10 mouse cellular contexts compared by ENCODE assay signal in the genomic region with DNA sequence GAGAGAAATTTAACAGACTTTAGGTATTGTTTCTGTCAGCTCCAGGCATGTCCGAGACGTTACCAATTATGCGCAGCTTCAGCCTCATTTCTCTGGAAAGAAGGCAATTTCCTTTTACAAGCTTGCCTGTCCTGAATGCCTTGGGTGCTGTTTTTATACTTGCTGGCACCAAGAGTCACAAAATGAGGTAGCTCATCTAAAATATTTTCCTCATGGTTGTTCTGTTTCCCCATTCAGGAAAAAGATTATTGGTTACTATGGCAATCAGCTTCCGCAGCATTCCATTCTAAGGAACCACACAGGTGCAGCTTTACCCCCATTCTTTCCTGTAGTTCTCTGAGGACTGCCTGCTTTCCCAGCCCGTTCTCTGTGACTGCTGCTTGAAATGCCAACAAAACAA. TPM values are rescaled to one million over a fixed set of nuclear protein-coding genes. Genes with fewer than 3 reads are reported as not detected.
DNase-seq lines count a peak whose midpoint lies in the region; ATAC-seq and TF ChIP-seq lines count a peak whose summit lies in the region.
"Had no signal": no experiment of that assay in that cellular context is flagged by ENCODE, and none has a peak within 500 bp of the region (broad histone marks: within the 10 kb centered on the region; RNA-seq: fewer than 3 reads in every experiment).

Gene Homer1 (plus strand): TSS at position 320 of the 400 bp plus-strand sequence.

- no peak for TF ChIP-seq CTCF in hindbrain, postnatal 0 days (IDR thresholded peaks at IDR 0.05; ENCODE audit: low read depth)

- H3K9me3 ChIP-seq in hindbrain, embryonic 11.5 days (ENCODE audit: control insufficient read depth, low read length), result no peaks in the 10 kb centered on the region
- no peaks in the 10 kb centered on the region for H3K9me3 ChIP-seq in hindbrain, postnatal 0 days (ENCODE audit: low read length)
- no peaks in the 10 kb centered on the region for H3K9me3 ChIP-seq in heart, embryonic 16.5 days (replicated peaks; ENCODE audit: control insufficient read depth, low read length)
- H3K9me3 ChIP-seq: embryonic facial prominence, embryonic 13.5 days; stomach, embryonic 15.5 days had no signal

- H3K4me3 ChIP-seq in hindbrain, embryonic 11.5 days (ENCODE audit: low read depth, low read length), result no peak within 1 kb of the TSS
- no peak within 1 kb of the TSS for H3K4me3 ChIP-seq in hindbrain, postnatal 0 days (ENCODE audit: low read length)
- H3K4me3 ChIP-seq in brown adipose tissue, adult 24 weeks (ENCODE audit: insufficient read depth, low read depth, low read length), result no peak within 1 kb of the TSS
- H3K4me3 ChIP-seq in heart, embryonic 16.5 days (ENCODE audit: low read length), result no peak within 1 kb of the TSS
- H3K4me3 ChIP-seq in macrophage (ENCODE audit: inconsistent target), result peak within 1 kb of the TSS; percentile 22; the same call in 1 of the 2 replicates
- H3K4me3 ChIP-seq: embryonic facial prominence, embryonic 13.5 days; stomach, embryonic 15.5 days had no signal

- no peak within 1 kb of the TSS for H3K27ac ChIP-seq in hindbrain, embryonic 11.5 days (ENCODE audit: low read depth, low read length)
- no peak within 1 kb of the TSS for H3K27ac ChIP-seq in hindbrain, postnatal 0 days
- H3K27ac ChIP-seq in brown adipose tissue, adult 24 weeks (replicated peaks; ENCODE audit: low read depth, low read length), result no peak within 1 kb of the TSS
- H3K27ac ChIP-seq in heart, embryonic 16.5 days (ENCODE audit: low read length), result no peak within 1 kb of the TSS
- H3K27ac ChIP-seq in macrophage, result peak within 1 kb of the TSS; percentile 72
- H3K27ac ChIP-seq: embryonic facial prominence, embryonic 13.5 days; stomach, embryonic 15.5 days had no signal

- H3K36me3 ChIP-seq in hindbrain, embryonic 11.5 days (ENCODE audit: control insufficient read depth, insufficient read depth, low read length), result no peaks in the 10 kb centered on the region
- H3K36me3 ChIP-seq in hindbrain, postnatal 0 days (ENCODE audit: insufficient read depth, low read length), result no peaks in the 10 kb centered on the region
- H3K36me3 ChIP-seq in heart, embryonic 16.5 days (ENCODE audit: control insufficient read depth, insufficient read depth), result no peaks in the 10 kb centered on the region
- no peaks in the 10 kb centered on the region for H3K36me3 ChIP-seq in macrophage (ENCODE audit: inconsistent target)
- H3K36me3 ChIP-seq: embryonic facial prominence, embryonic 13.5 days; stomach, embryonic 15.5 days had no signal

- 83% methylated on average over 5 of the region's 5 CpGs for WGBS in hindbrain, embryonic 11.5 days
- 68% methylated on average over 5 of the region's 5 CpGs for WGBS in hindbrain, postnatal 0 days
- WGBS in heart, embryonic 16.5 days, result 80% methylated on average over 5 of the region's 5 CpGs
- WGBS in macrophage (ENCODE audit: missing documents), result 97% methylated on average over 5 of the region's 5 CpGs

- peaks cover 4% of the 10 kb centered on the region; the same call in 1 of the 2 replicates for H3K79me2 ChIP-seq in macrophage (ENCODE audit: inconsistent target)

- no peak within 1 kb of the TSS for H3K9ac ChIP-seq in hindbrain, embryonic 11.5 days (ENCODE audit: low read depth, low read length)
- H3K9ac ChIP-seq in hindbrain, postnatal 0 days (replicated peaks; ENCODE audit: low read length), result no peak within 1 kb of the TSS
- no peak within 1 kb of the TSS for H3K9ac ChIP-seq in heart, embryonic 16.5 days (ENCODE audit: low read length)
- H3K9ac ChIP-seq: embryonic facial prominence, embryonic 13.5 days; stomach, embryonic 15.5 days had no signal

- H3K27me3 ChIP-seq in hindbrain, embryonic 11.5 days (ENCODE audit: control insufficient read depth, insufficient read depth, low read length), result no peaks in the 10 kb centered on the region
- no peaks in the 10 kb centered on the region for H3K27me3 ChIP-seq in hindbrain, postnatal 0 days (ENCODE audit: insufficient read depth, low read length)
- H3K27me3 ChIP-seq in heart, embryonic 16.5 days (ENCODE audit: control insufficient read depth, insufficient read depth, low read length), result no peaks in the 10 kb centered on the region
- H3K27me3 ChIP-seq: embryonic facial prominence, embryonic 13.5 days; stomach, embryonic 15.5 days had no signal

- no peak within 1 kb of the TSS for H3K4me2 ChIP-seq in hindbrain, embryonic 11.5 days (replicated peaks; ENCODE audit: low read depth, low read length)
- H3K4me2 ChIP-seq in hindbrain, postnatal 0 days (ENCODE audit: low read depth, low read length), result no peak within 1 kb of the TSS
- no peak within 1 kb of the TSS for H3K4me2 ChIP-seq in heart, embryonic 16.5 days (ENCODE audit: low read depth, low read length)
- H3K4me2 ChIP-seq: embryonic facial prominence, embryonic 13.5 days; stomach, embryonic 15.5 days had no signal

- ATAC-seq in hindbrain, embryonic 11.5 days (ENCODE audit: low FRiP score), result no peak
- no peak for ATAC-seq in hindbrain, postnatal 0 days
- ATAC-seq in heart, embryonic 16.5 days (replicated peaks; ENCODE audit: extremely low read depth, insufficient read depth, low FRiP score), result no peak
- ATAC-seq in cerebellum, adult (ENCODE audit: insufficient number of reproducible peaks, low FRiP score, low TSS enrichment), result no peak

- no peak for DNase-seq in hindbrain, embryonic 11.5 days (ENCODE audit: low spot score)
- no peak for DNase-seq in hindbrain, postnatal 0 days (ENCODE audit: low spot score)
- no peak for DNase-seq in liver
- DNase-seq in kidney, postnatal 14 days, result no peak

- no peaks in the 10 kb centered on the region for H3K4me1 ChIP-seq in hindbrain, embryonic 11.5 days (replicated peaks; ENCODE audit: control insufficient read depth, insufficient read depth, low read length)
- no peaks in the 10 kb centered on the region for H3K4me1 ChIP-seq in hindbrain, postnatal 0 days (ENCODE audit: insufficient read depth, low read length)
- H3K4me1 ChIP-seq in brown adipose tissue, adult 24 weeks (ENCODE audit: control insufficient read depth, insufficient read depth, insufficient read length, low read length), result no peaks in the 10 kb centered on the region; the same call in 1 of the 2 replicates
- H3K4me1 ChIP-seq in heart, embryonic 16.5 days (ENCODE audit: control insufficient read depth, insufficient read depth, low read length), result peaks cover 4% of the 10 kb centered on the region
- H3K4me1 ChIP-seq: embryonic facial prominence, embryonic 13.5 days; stomach, embryonic 15.5 days had no signal

RNA-seq across cellular contexts. Expression of gene Homer1, which starts in this region (rescaled TPM):
- 13.7 and 17.7 TPM in 2 replicates for polyA plus RNA-seq in hindbrain, embryonic 11.5 days (2014; fragmentation: Nextera tagmentation; extraction: Ambion mirVana)
- total RNA-seq in hindbrain, postnatal 0 days (2014; rRNA removed), result 58.2 and 63.7 TPM in 2 replicates
- 9.8 and 10.0 TPM in 2 replicates for polyA plus RNA-seq in hindbrain, postnatal 0 days (2015; fragmentation: Nextera tagmentation; extraction: Ambion mirVana)
- 11.8 and 13.8 TPM in 2 replicates for polyA plus RNA-seq in brown adipose tissue, adult 24 weeks (2012; ENCODE audit: insufficient read depth, insufficient read length, missing spikeins)
- 11.7 and 13.9 TPM in 2 replicates for polyA plus RNA-seq in heart, embryonic 16.5 days (2015; fragmentation: Nextera tagmentation; extraction: Ambion mirVana)
- total RNA-seq in macrophage (2018; cell fraction: chromatin; rRNA removed), result 100 to 1,000 TPM in 1 of 26 experiments, 10 to 100 TPM in 25; 25.0 to 131 (median 43.3) TPM
- total RNA-seq in macrophage (2018; cell fraction: cytosol; rRNA removed), result 10 to 100 TPM; 12.1 to 34.1 (median 18.3) TPM
- total RNA-seq in macrophage (2018; cell fraction: nucleus; rRNA removed), result 100 to 1,000 TPM in 2 of 26 experiments, 10 to 100 TPM in 24; 28.3 to 136 (median 54.1) TPM
- polyA plus RNA-seq in macrophage (2018), result 11.4 to 12.6 TPM (median 11.4 TPM) in 3 replicates
